Mouse (Mus musculus) spleen, adult 2 months (tissue): ENCODE data around the gene Polr2i. TPM values are rescaled to one million over a fixed set of nuclear protein-coding genes. Genes with fewer than 3 reads are reported as not detected.
"Not testable (repeated sequence)": the region's sequence is repeated elsewhere in the genome, so short reads cannot be mapped to it uniquely, and the experiment has no call there.

ENCODE experiments used
- DNase-seq, 2 experiments: peaks; one replicate each; pipeline versions ENCODE4 v3.0.0 to v3.0.0-alpha.2; 2012 to 2021; ENCODE audit warnings: low spot score in 2 of 2, low read depth in 1 of 2
- H3K27ac ChIP-seq: fragments of 200-500 bp; 2 replicates; pipeline ENCODE4 v1.5.1; 2012; ENCODE audit warnings: low read length, inconsistent platforms; ENCODE audit not compliant: insufficient read depth
- H3K27me3 ChIP-seq: fragments of 200-500 bp; 2 replicates; pipeline ENCODE4 v1.6.1; 2012; ENCODE audit warnings: mild to moderate bottlenecking, moderate library complexity, low read length, inconsistent platforms; ENCODE audit not compliant: control insufficient read depth, insufficient read depth
- H3K36me3 ChIP-seq: fragments of 200-500 bp; 2 replicates; pipeline ENCODE4 v1.6.1; 2012; ENCODE audit warnings: mild to moderate bottlenecking, low read length, inconsistent platforms; ENCODE audit not compliant: control insufficient read depth, insufficient read depth
- H3K4me1 ChIP-seq: fragments of 200-500 bp; 2 replicates; pipeline ENCODE4 v1.6.1; 2011; ENCODE audit warnings: inconsistent platforms; ENCODE audit not compliant: control insufficient read depth, insufficient read depth, insufficient read length
- H3K4me3 ChIP-seq: fragments of 200-500 bp; 2 replicates; pipeline ENCODE4 v1.5.1; 2011; ENCODE audit warnings: mild to moderate bottlenecking, inconsistent platforms; ENCODE audit not compliant: insufficient read depth, insufficient read length; ENCODE audit errors: extremely low read depth
- CTCF ChIP-seq: fragments of 200-500 bp; IDR thresholded peaks from 2 replicates; pipeline ENCODE4 v1.5.1; 2011; ENCODE audit warnings: mild to moderate bottlenecking, inconsistent platforms; ENCODE audit not compliant: insufficient read depth, insufficient read length, insufficient replicate concordance; ENCODE audit errors: extremely low read depth
- POLR2A ChIP-seq: fragments of 200-500 bp; IDR thresholded peaks from 2 replicates; pipeline ENCODE4 v1.6.1; 2011; ENCODE audit warnings: low read depth, low read length, inconsistent platforms
- WGBS: fragments of 180-500 bp; shearing (Covaris S2); methylation state at CpG from one replicate; pipeline ENCODE4 v1.1.7; 2018; 5-methylcytosine and 5-hydroxymethylcytosine counted together
- polyA plus RNA-seq: library from polyadenylated mRNA; depleted of rRNA; stranded (reverse); fragments of >200 nt; gene quantifications from 2 replicates; pipeline ENCODE4 v1.2.3, GENCODE M21; 2012

The Polr2i gene
- polyA plus RNA-seq, 1 experiment = 51.5 TPM

- no peak overlapping the region for H3K4me3 ChIP-seq
- WGBS = 49% methylated on average over 5 of the region's 5 CpGs
- DNase-seq = no peak
- H3K27ac ChIP-seq = no peak overlapping the region
- no peaks in the 10 kb centered on the region for H3K27me3 ChIP-seq
- TF ChIP-seq POLR2A = no peak
- TF ChIP-seq CTCF = no peak
- H3K36me3 ChIP-seq = peaks cover 1% of the 10 kb centered on the region
- no peaks in the 10 kb centered on the region; the same call in 1 of the 2 replicates for H3K4me1 ChIP-seq
These were observed 34.1 kb upstream of the Polr2i start for GRCm38 (mm10) chr7:30197592-30198129.

GRCm38 (mm10) chr7:30198481-30198971 lies 33.2 kb upstream of the Polr2i start, which contains the start of gene Capns1:
TSS of gene Capns1 (minus strand) at chr7:30198811.
- H3K4me1 ChIP-seq = no peaks in the 10 kb centered on the region; the same call in 1 of the 2 replicates
- 12% methylated on average over 8 of the region's 8 CpGs for WGBS
- H3K36me3 ChIP-seq = no peaks in the 10 kb centered on the region
- no peak within 1 kb of the TSS for H3K27ac ChIP-seq
- H3K27me3 ChIP-seq = no peaks in the 10 kb centered on the region
- DNase-seq = peak; percentile 64 to 65
- no peak within 1 kb of the TSS for H3K4me3 ChIP-seq
- TF ChIP-seq CTCF = peak; percentile 79; the same call in 1 of the 2 replicates
- TF ChIP-seq POLR2A = no peak

GRCm38 (mm10) chr7:30199498-30200139 lies 32.1 kb upstream of the Polr2i start:
- Histone ChIP-seq H3K27me3 (no peaks in the 10 kb centered on the region), H3K4me1 (no peaks in the 10 kb centered on the region), H3K36me3 (no peaks in the 10 kb centered on the region), H3K27ac (no peak overlapping the region), H3K4me3 (no peak overlapping the region)
- TF ChIP-seq CTCF (no peak), POLR2A (no peak)
- no peak for DNase-seq
- WGBS = 86% methylated on average over 18 of the region's 18 CpGs

GRCm38 (mm10) chr7:30200200-30200599 lies 31.5 kb upstream of the Polr2i start:
- 94% methylated on average over 5 of the region's 5 CpGs for WGBS
- no peak overlapping the region for H3K27ac ChIP-seq
- TF ChIP-seq POLR2A (no peak), CTCF (no peak)
- DNase-seq = no peak
- no peaks in the 10 kb centered on the region for H3K27me3 ChIP-seq
- no peaks in the 10 kb centered on the region for H3K36me3 ChIP-seq
- H3K4me1 ChIP-seq = no peaks in the 10 kb centered on the region
- H3K4me3 ChIP-seq = no peak overlapping the region

DNA sequence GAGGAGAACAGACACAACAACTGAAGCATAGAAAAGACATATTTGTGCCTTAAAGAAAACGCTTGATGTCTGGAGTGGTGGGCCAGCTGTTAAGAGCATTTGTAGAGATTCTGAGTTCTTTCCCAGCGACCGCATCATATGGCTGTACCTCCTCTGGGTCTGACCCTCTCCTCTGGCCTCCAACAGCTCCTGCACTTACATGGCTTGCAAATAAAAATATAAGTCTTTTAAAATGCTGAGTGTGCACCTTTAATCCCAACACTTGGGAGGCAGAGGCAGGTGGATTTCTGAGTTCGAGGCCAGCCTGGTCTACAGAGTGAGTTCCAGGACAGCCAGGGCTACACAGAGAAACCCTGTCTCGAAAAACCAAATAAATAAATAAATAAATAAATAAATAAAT lies 31.1 kb upstream of the Polr2i start:
- H3K4me1 ChIP-seq, H3K4me3 ChIP-seq, H3K36me3 ChIP-seq, H3K27ac ChIP-seq, DNase-seq, H3K27me3 ChIP-seq: not testable (repeated sequence)
- 93% methylated on average over 5 of the region's 5 CpGs for WGBS

- Histone ChIP-seq H3K36me3 (no peaks in the 10 kb centered on the region), H3K27me3 (no peaks in the 10 kb centered on the region), H3K4me1 (no peaks in the 10 kb centered on the region), H3K4me3 (no peak overlapping the region), H3K27ac (no peak overlapping the region)
- DNase-seq = no peak
- 92% methylated on average over 11 of the region's 11 CpGs for whole genome bisulfite sequencing
- TF ChIP-seq CTCF = no peak
- no peak for TF ChIP-seq POLR2A
These were observed 28.7 kb upstream of the Polr2i start for GRCm38 (mm10) chr7:30202895-30203690.
